Mouse (Mus musculus): ENCODE data around the gene Camkk1. TPM values are rescaled to one million over a fixed set of nuclear protein-coding genes. Genes with fewer than 3 reads are reported as not detected.

Camkk1 gene
- total and polyA plus RNA-seq, 3 experiments = 5.8 to 6.6 TPM; not detected in 1

GRCm38 (mm10) chr11:73007113-73007512 is 11.7 kb upstream of the Camkk1 start:
- no peak for DNase-seq (ENCODE audit: low read depth, low spot score)
- H3K4me3 ChIP-seq (ENCODE audit: control insufficient read depth in 1 of 2, insufficient read depth in 1 of 2, low read depth in 2 of 2, low read length in 2 of 2) = no peak overlapping the region
- H3K79me2 ChIP-seq (ENCODE audit: control insufficient read depth, insufficient read depth, low read length, poor library complexity) = no peaks in the 10 kb centered on the region
- H3K4me1 ChIP-seq (ENCODE audit: control insufficient read depth in 1 of 2, insufficient read depth in 2 of 2, low read length in 2 of 2) = peaks cover 0 to 14% of the 10 kb centered on the region in 2 experiments; a peak in 2 of 4 replicates
- no peak overlapping the region for H3K9ac ChIP-seq (ENCODE audit: control insufficient read depth, low read depth, low read length, poor library complexity, severe bottlenecking)
- no peak overlapping the region for H3K27ac ChIP-seq (ENCODE audit: control insufficient read depth, low read depth, low read length)
- TF ChIP-seq NELFE (IDR thresholded peaks at IDR 0.05; ENCODE audit: low read depth, low read length) (no peak), EP300 (IDR thresholded peaks at IDR 0.05; ENCODE audit: low read depth in 1 of 2, low read length in 2 of 2) (no peak), E2F4 (IDR thresholded peaks at IDR 0.05; ENCODE audit: borderline replicate concordance, low read depth, low read length) (no peak)
- no peaks in the 10 kb centered on the region for H3K27me3 ChIP-seq (ENCODE audit: control insufficient read depth in 1 of 2, insufficient read depth in 2 of 2, low read length in 2 of 2)
- no peaks in the 10 kb centered on the region for H3K9me3 ChIP-seq (replicated peaks; ENCODE audit: insufficient read depth, low read length)
- H3K36me3 ChIP-seq (ENCODE audit: control insufficient read depth in 1 of 2, insufficient read depth in 2 of 2, low read length in 2 of 2) = peaks cover 0 to 2% of the 10 kb centered on the region in 2 experiments; a peak in 1 of 4 replicates

GRCm38 (mm10) chr11:73007698-73008481 is 10.9 kb upstream of the Camkk1 start:
- peaks cover 0 to 2% of the 10 kb centered on the region in 2 experiments; a peak in 1 of 4 replicates for H3K36me3 ChIP-seq (ENCODE audit: control insufficient read depth in 1 of 2, insufficient read depth in 2 of 2, low read length in 2 of 2)
- peak; percentile 80 for DNase-seq (ENCODE audit: low read depth, low spot score)
- H3K4me1 ChIP-seq (ENCODE audit: control insufficient read depth in 1 of 2, insufficient read depth in 2 of 2, low read length in 2 of 2) = peaks cover 0 to 14% of the 10 kb centered on the region in 2 experiments; a peak in 2 of 4 replicates

DNA sequence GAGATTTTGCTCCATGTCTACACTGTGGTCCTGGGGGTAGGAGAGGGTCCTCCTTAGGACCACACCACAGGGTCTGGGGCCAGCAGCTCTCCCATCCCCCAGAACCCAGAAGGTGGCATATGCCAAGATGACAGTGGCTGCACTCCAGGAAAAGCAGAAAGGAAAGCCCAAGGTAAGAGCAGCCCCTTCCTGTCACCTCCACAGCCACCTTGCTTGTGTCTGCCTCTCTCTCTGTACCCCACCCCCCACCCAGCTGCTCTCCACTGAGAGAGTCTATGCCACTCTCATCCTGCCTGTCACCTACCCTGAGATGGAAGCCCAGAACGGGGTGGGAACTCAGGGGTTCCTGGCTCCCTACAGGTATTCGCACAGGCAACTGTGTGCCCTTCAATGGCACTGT is 10.0 kb upstream of the Camkk1 start:
- no peak overlapping the region for H3K4me3 ChIP-seq (ENCODE audit: control insufficient read depth in 1 of 2, insufficient read depth in 1 of 2, low read depth in 2 of 2, low read length in 2 of 2)
- peaks cover 0 to 14% of the 10 kb centered on the region in 2 experiments; a peak in 2 of 4 replicates for H3K4me1 ChIP-seq (ENCODE audit: control insufficient read depth in 1 of 2, insufficient read depth in 2 of 2, low read length in 2 of 2)
- no peak overlapping the region for H3K9ac ChIP-seq (ENCODE audit: control insufficient read depth, low read depth, low read length, poor library complexity, severe bottlenecking)
- peaks cover 0 to 2% of the 10 kb centered on the region in 2 experiments; a peak in 1 of 4 replicates for H3K36me3 ChIP-seq (ENCODE audit: control insufficient read depth in 1 of 2, insufficient read depth in 2 of 2, low read length in 2 of 2)
- TF ChIP-seq MXI1 (IDR thresholded peaks at IDR 0.05; ENCODE audit: low read depth, low read length) = no peak
- no peak for TF ChIP-seq USF2 (IDR thresholded peaks at IDR 0.05; ENCODE audit: borderline replicate concordance in 1 of 2, insufficient read depth in 1 of 2, low read depth in 1 of 2, low read length in 2 of 2)
- no peak for TF ChIP-seq TCF12 (IDR thresholded peaks at IDR 0.05; ENCODE audit: low read depth, low read length)
- TF ChIP-seq KAT2A (conservative IDR thresholded peaks at IDR 0.05; ENCODE audit: low read depth, low read length) = no peak
- TF ChIP-seq MEF2A (IDR thresholded peaks at IDR 0.05; ENCODE audit: extremely low read depth, insufficient replicate concordance, low read depth, low read length, poor library complexity, severe bottlenecking) = no peak
- TF ChIP-seq ZC3H11A (IDR thresholded peaks at IDR 0.05; ENCODE audit: low read depth, low read length) = no peak
- no peak for TF ChIP-seq E2F4 (IDR thresholded peaks at IDR 0.05; ENCODE audit: borderline replicate concordance, low read depth, low read length)
- TF ChIP-seq POLR2A (IDR thresholded peaks at IDR 0.05; ENCODE audit: control insufficient read depth in 1 of 2, insufficient read depth in 1 of 2, low read depth in 1 of 2, low read length in 2 of 2, poor library complexity in 1 of 2) = no peak
- no peak for TF ChIP-seq MYB (IDR thresholded peaks at IDR 0.05; ENCODE audit: low read depth, low read length)
- TF ChIP-seq RAD21 (IDR thresholded peaks at IDR 0.05; ENCODE audit: low read depth, low read length) = no peak
- TF ChIP-seq TAL1 (IDR thresholded peaks at IDR 0.05; ENCODE audit: low read length) = no peak
- no peaks in the 10 kb centered on the region for H3K79me2 ChIP-seq (ENCODE audit: control insufficient read depth, insufficient read depth, low read length, poor library complexity)
- H3K27ac ChIP-seq (ENCODE audit: control insufficient read depth, low read depth, low read length) = no peak overlapping the region
- no peaks in the 10 kb centered on the region for H3K27me3 ChIP-seq (ENCODE audit: control insufficient read depth in 1 of 2, insufficient read depth in 2 of 2, low read length in 2 of 2)
- no peaks in the 10 kb centered on the region for H3K9me3 ChIP-seq (replicated peaks; ENCODE audit: insufficient read depth, low read length)
- DNase-seq (ENCODE audit: low read depth, low spot score) = no peak

More at GRCm38 (mm10) chr11:73007698-73008481, 10.9 kb upstream of the Camkk1 start:
- Histone ChIP-seq H3K9ac (ENCODE audit: control insufficient read depth, low read depth, low read length, poor library complexity, severe bottlenecking) (no peak overlapping the region), H3K9me3 (replicated peaks; ENCODE audit: insufficient read depth, low read length) (no peaks in the 10 kb centered on the region), H3K79me2 (ENCODE audit: control insufficient read depth, insufficient read depth, low read length, poor library complexity) (no peaks in the 10 kb centered on the region), H3K27ac (ENCODE audit: control insufficient read depth, low read depth, low read length) (no peak overlapping the region), H3K4me3 (ENCODE audit: control insufficient read depth in 1 of 2, insufficient read depth in 1 of 2, low read depth in 2 of 2, low read length in 2 of 2) (no peak overlapping the region), H3K27me3 (ENCODE audit: control insufficient read depth in 1 of 2, insufficient read depth in 2 of 2, low read length in 2 of 2) (no peaks in the 10 kb centered on the region)
- TF ChIP-seq ZC3H11A (IDR thresholded peaks at IDR 0.05; ENCODE audit: low read depth, low read length) (peak; percentile 51), TCF12 (IDR thresholded peaks at IDR 0.05; ENCODE audit: low read depth, low read length) (no peak), MAX (IDR thresholded peaks at IDR 0.05; ENCODE audit: low read length) (no peak), MXI1 (IDR thresholded peaks at IDR 0.05; ENCODE audit: low read depth, low read length) (0 out of 2 replicates have a peak, but pooled peaks have one; percentile 28), RAD21 (IDR thresholded peaks at IDR 0.05; ENCODE audit: low read depth, low read length) (peak; percentile 57), MAFK (IDR thresholded peaks at IDR 0.05; ENCODE audit: borderline replicate concordance, low read depth, low read length) (no peak), NELFE (IDR thresholded peaks at IDR 0.05; ENCODE audit: low read depth, low read length) (no peak), SMC3 (IDR thresholded peaks at IDR 0.05; ENCODE audit: low read depth, low read length) (peak; percentile 82), CTCF (IDR thresholded peaks at IDR 0.05 in 2 of 3, conservative IDR thresholded peaks at IDR 0.05 in 1 of 3; ENCODE audit: control insufficient read depth in 1 of 3, insufficient read depth in 1 of 3, low read depth in 2 of 3, low read length in 3 of 3, poor library complexity in 1 of 3, severe bottlenecking in 1 of 3) (peak; percentile 64 to 88 (median 70))
